Mouse (Mus musculus) midbrain, embryonic 14.5 days (tissue): ENCODE measurements around the gene Gm42715. TPM values are rescaled to one million over a fixed set of nuclear protein-coding genes. Genes with fewer than 3 reads are reported as not detected.

Source experiments
- ATAC-seq: fragments of 200-750 bp; cut with Nextera tagmentation; 2 replicates; pipeline ENCODE4 v1.8.0; 2017; ENCODE audit warnings: moderate number of reproducible peaks, moderate library complexity; ENCODE audit not compliant: low FRiP score, low TSS enrichment
- DNase-seq: peaks from one replicate; pipeline ENCODE4 v3.0.0-alpha.2; 2015
- H3K27ac ChIP-seq: fragments of 300-500 bp; sonication (generic); replicated peaks from 2 replicates; pipeline ENCODE4 v1.5.1; 2014; ENCODE audit warnings: mild to moderate bottlenecking, low read depth, low read length, moderate library complexity
- H3K27me3 ChIP-seq: fragments of 300-500 bp; sonication (generic); 2 replicates; pipeline ENCODE4 v1.6.1; 2014; ENCODE audit warnings: low read length, control low read depth, mixed read lengths; ENCODE audit not compliant: control insufficient read depth, insufficient read depth
- H3K36me3 ChIP-seq: fragments of 300-500 bp; sonication (generic); 2 replicates; pipeline ENCODE4 v1.6.1; 2014; ENCODE audit warnings: low read length, control low read depth; ENCODE audit not compliant: control insufficient read depth, insufficient read depth
- H3K4me1 ChIP-seq: fragments of 300-500 bp; sonication (generic); 2 replicates; pipeline ENCODE4 v1.6.1; 2014; ENCODE audit warnings: mild to moderate bottlenecking, antibody characterized with exemption, low read length, control low read depth; ENCODE audit not compliant: control insufficient read depth, insufficient read depth
- H3K4me2 ChIP-seq: fragments of 300-500 bp; sonication (generic); 2 replicates; pipeline ENCODE4 v1.6.1; 2014; ENCODE audit warnings: mild to moderate bottlenecking, low read length, moderate library complexity
- H3K4me3 ChIP-seq: fragments of 300-500 bp; sonication (generic); replicated peaks from 2 replicates; pipeline ENCODE4 v1.5.1; 2014; ENCODE audit warnings: low read depth, low read length
- H3K9ac ChIP-seq: fragments of 300-500 bp; sonication (generic); replicated peaks from 2 replicates; pipeline ENCODE4 v1.6.1; 2014; ENCODE audit warnings: mild to moderate bottlenecking, low read length, moderate library complexity
- H3K9me3 ChIP-seq: fragments of 300-500 bp; sonication (generic); 2 replicates; pipeline ENCODE4 v1.6.1; 2016; ENCODE audit warnings: low read length, control low read depth, mixed read lengths; ENCODE audit not compliant: control insufficient read depth
- WGBS: fragments of 180-500 bp; shearing (Covaris S2); extraction: QIAGEN DNeasy Blood & Tissue Kit; methylation state at CpG from one replicate; pipeline ENCODE4 v1.1.7; 2014; 5-methylcytosine and 5-hydroxymethylcytosine counted together
- polyA plus RNA-seq: library from polyadenylated mRNA; unstranded; fragments of >200 nt; fragmentation: Nextera tagmentation; extraction: Ambion mirVana; gene quantifications from 2 replicates; pipeline ENCODE4 v1.2.1, GENCODE M21; 2014

The Gm42715 gene
- polyA plus RNA-seq, 1 experiment from 2014 or later = 20.8 TPM

DNA sequence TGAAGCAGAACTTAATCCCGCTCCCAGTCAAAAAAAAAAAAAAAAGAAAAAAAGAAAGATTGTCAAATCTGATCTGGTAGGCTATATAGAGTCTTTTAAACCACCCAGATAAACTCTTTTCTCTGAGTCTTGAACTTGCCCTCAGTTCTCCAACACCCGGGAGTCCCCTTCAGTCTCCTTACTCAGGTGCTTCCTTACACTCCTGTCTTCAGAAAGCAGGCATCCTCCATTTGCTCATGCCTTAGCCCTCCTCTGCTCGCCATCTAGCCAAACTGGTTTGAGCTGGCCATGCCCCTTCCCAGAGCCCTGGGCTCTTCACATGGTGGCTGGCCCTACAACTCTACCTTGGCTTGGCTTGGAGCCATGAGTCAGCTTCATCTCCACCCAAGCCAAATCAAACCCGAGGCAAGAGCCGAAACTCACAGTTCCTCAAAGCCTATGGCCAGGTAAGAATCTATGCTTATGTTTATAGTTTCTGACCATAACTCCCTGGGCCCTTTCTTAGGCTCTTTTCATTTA lies 42.0 kb downstream of the Gm42715 start, which contains the start of gene Tmem265:
Gene Tmem265 (plus strand): TSS at position 51 of the 519 bp plus-strand sequence.
- ATAC-seq = no peak
- no peak within 1 kb of the TSS for H3K27ac ChIP-seq
- H3K9ac ChIP-seq = no peak within 1 kb of the TSS
- peaks cover 86% of the 10 kb centered on the region for H3K36me3 ChIP-seq
- no peaks in the 10 kb centered on the region for H3K9me3 ChIP-seq
- 95% methylated on average over 5 of the region's 5 CpGs for WGBS
- no peak for DNase-seq
- no peak within 1 kb of the TSS for H3K4me2 ChIP-seq
- H3K4me1 ChIP-seq = no peaks in the 10 kb centered on the region
- no peaks in the 10 kb centered on the region for H3K27me3 ChIP-seq
- no peak within 1 kb of the TSS for H3K4me3 ChIP-seq

DNA sequence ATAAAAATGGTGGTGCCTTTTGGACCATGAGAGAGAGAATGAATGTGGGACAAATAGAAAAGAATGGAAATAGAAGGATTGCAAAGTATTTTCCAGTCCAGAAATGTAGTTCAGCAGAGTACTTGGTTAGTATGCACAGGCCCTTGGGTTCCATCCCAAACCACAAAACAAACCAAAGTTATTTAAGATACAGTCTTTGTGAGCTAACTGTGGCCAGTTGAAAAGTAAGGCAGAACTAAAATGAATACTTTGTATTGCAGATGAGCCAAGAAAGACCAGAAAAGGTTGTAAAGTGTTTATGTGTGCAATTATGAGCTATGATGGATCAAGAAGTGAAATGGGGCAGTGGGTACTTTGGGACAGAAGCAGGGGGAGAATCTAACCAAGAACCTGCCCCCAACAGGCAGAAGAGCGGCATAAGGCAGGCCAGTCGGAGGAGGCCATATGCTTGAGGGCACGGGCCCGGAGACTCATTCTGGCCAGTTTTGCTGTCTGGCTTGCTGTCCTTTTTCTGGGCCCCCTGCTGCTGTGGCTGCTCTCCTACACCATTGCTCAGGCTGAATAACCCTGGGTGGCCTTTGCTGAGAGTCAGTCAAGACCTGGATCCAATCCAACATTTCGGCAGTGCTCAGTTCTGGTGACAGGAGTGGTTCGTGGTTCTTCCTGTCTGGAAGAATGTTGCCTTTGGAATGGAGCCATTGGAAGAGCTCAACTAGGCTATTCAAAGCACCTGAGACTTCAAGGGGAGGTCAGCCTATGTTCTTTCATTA lies 45.2 kb downstream of the Gm42715 start:
- H3K9me3 ChIP-seq = no peaks in the 10 kb centered on the region
- H3K4me3 ChIP-seq = no peak overlapping the region
- no peak overlapping the region for H3K4me2 ChIP-seq
- ATAC-seq (no peak), DNase-seq (peak; percentile 12)
- WGBS = 75% methylated on average over 6 of the region's 6 CpGs
- H3K36me3 ChIP-seq = peaks cover 77% of the 10 kb centered on the region
- H3K9ac ChIP-seq = no peak overlapping the region
- H3K27me3 ChIP-seq = no peaks in the 10 kb centered on the region
- H3K4me1 ChIP-seq = no peaks in the 10 kb centered on the region
- H3K27ac ChIP-seq = no peak overlapping the region

DNA sequence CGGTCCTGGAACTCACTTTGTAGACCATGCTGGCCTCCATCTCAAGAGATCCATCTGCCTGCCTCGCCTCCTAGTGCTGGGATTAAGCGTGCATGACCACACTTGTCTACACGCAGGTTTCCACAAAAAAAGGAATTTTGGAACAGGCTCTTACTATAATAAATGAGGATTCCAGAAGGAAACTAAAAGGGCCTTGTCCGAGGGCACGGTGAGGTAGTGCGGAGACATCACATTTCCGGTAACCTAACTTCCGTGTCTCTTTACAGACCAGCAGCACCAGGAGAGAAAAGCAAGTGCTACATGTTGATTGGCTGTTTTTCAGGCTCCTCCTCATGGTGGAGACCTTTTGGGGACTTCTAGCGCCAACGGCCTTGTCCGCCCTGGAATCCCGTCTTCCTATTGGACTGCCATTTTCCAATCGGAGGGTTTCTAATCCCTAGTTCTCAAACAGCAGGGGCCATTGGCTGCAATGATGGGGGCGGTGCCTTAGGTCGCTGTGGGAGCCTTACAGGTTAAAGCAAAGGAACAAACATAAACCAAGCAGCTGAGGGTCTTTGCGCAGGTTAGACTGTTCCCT lies 53.6 kb downstream of the Gm42715 start, which contains the start of gene Phkg2:
Gene Phkg2 (plus strand): TSS at position 446 of the 577 bp plus-strand sequence.
- no peaks in the 10 kb centered on the region for H3K27me3 ChIP-seq
- H3K36me3 ChIP-seq = peaks cover 26% of the 10 kb centered on the region
- H3K9me3 ChIP-seq = no peaks in the 10 kb centered on the region
- peak within 1 kb of the TSS; percentile 79 for H3K4me2 ChIP-seq
- peak within 1 kb of the TSS; percentile 81 for H3K27ac ChIP-seq
- ATAC-seq (peak; percentile 98), DNase-seq (peak; percentile 96)
- H3K9ac ChIP-seq = peak within 1 kb of the TSS; percentile 85
- H3K4me1 ChIP-seq = peaks cover 20% of the 10 kb centered on the region
- peak within 1 kb of the TSS; percentile 69 for H3K4me3 ChIP-seq
- under 1% methylated on average over 17 of the region's 17 CpGs for WGBS

DNA sequence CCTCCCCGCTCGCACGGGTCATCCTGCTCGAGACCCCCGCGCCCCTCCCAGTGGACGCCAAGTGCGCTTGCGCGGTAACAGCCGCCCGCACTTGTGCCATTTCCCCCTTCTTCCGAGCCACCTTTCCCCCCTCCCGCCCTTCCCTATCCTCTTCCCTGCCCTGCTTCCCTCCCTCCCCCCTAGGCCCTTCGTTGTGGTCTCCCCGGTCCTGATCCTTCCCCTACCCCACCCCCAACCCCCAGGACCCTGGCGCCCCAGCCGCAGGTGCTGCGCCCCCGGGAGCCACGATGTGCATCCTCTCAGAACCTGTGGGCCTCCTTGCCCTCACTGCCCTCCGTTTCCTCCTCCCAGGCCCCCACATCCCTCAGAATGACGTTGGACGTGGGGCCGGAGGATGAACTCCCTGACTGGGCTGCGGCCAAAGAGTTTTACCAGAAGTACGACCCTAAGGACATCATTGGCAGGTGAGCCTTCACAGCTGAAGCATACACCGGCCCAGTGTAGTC lies 54.2 kb downstream of the Gm42715 start:
- ATAC-seq (no peak), DNase-seq (no peak)
- Histone ChIP-seq H3K9me3 (no peaks in the 10 kb centered on the region), H3K4me2 (peak overlapping the region; percentile 79), H3K4me1 (peaks cover 20% of the 10 kb centered on the region), H3K9ac (peak overlapping the region; percentile 85), H3K27ac (peak overlapping the region; percentile 81), H3K36me3 (peaks cover 28% of the 10 kb centered on the region), H3K27me3 (no peaks in the 10 kb centered on the region), H3K4me3 (peak overlapping the region; percentile 69)
- 1% methylated on average over 28 of the region's 28 CpGs for WGBS

DNA sequence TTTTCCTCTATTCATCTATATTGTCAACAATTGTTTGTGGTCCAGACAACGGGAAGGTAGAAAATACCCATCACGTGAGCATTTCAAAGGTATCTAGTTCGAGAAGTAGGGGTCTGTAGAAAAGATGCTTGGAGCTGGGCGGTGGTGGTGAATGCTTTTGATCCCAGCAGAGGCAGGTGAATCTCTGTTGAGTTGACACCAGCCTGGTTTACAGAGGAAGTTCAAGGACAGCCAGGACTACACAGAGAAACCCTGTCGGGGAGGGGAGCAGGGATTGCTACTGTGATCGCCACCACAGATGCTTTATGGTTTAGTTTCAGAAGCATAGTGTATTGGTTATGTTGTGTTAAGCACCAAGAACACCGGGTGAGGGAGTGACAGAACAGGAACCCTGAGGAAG lies 54.7 kb downstream of the Gm42715 start:
- H3K4me1 ChIP-seq = peaks cover 20% of the 10 kb centered on the region
- peak overlapping the region; percentile 85 for H3K9ac ChIP-seq
- ATAC-seq (no peak), DNase-seq (no peak)
- no peaks in the 10 kb centered on the region for H3K27me3 ChIP-seq
- peak overlapping the region; percentile 69 for H3K4me3 ChIP-seq
- 27% methylated on average over 7 of the region's 7 CpGs for WGBS
- peak overlapping the region; percentile 81 for H3K27ac ChIP-seq
- H3K36me3 ChIP-seq = peaks cover 25% of the 10 kb centered on the region
- no peaks in the 10 kb centered on the region for H3K9me3 ChIP-seq
- H3K4me2 ChIP-seq = peak overlapping the region; percentile 79

DNA sequence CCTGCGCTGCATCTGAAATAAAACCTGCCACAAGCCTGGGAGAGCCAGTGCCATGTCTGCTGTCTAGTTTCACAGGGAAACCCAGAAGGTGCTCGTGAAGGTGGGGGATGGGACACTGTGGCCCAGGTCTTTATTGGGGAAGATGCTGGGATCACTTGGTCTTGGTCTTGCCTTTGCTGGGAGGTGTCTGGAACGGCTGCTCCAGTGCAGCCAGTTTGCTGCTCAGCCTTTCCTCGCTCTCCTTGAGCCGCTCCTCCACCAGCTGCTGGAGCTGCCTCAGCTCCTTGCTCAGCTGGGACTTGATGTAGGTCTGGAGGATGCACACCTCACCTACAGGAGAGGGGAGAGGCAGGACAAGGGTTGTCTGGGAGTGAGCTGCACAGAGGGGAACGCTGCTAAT lies 63.9 kb downstream of the Gm42715 start:
- no peak overlapping the region for H3K4me3 ChIP-seq
- 98% methylated on average over 6 of the region's 6 CpGs for WGBS
- no peaks in the 10 kb centered on the region for H3K9me3 ChIP-seq
- H3K27ac ChIP-seq = no peak overlapping the region
- no peak overlapping the region for H3K9ac ChIP-seq
- peaks cover 63% of the 10 kb centered on the region for H3K36me3 ChIP-seq
- H3K27me3 ChIP-seq = no peaks in the 10 kb centered on the region
- no peak overlapping the region for H3K4me2 ChIP-seq
- DNase-seq = no peak
- ATAC-seq = no peak
- 0 out of 2 replicates have a peak, but pooled peaks cover 7% of the 10 kb centered on the region for H3K4me1 ChIP-seq

DNA sequence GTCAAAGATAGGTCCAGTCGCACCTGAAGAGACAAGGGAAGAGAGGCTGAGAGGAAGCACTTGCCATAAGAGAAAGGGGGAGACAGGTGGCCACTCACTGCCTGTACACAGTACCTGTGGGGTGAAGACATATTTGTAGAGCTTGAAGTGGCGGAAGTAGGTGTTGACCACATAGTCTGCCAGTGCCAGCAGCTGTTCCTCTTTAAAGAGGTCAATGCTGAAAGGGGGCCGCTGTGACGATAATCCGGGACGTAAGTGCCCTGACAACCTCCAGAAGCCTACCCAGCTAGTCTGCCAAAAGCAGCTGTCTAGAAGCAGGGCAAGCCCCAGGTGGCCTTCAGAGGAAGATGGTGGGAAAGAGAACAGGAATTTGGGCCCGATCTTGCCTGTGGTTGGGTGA lies 65.6 kb downstream of the Gm42715 start:
- H3K27me3 ChIP-seq = no peaks in the 10 kb centered on the region
- 84% methylated on average over 7 of the region's 7 CpGs for WGBS
- H3K27ac ChIP-seq = no peak overlapping the region
- no peaks in the 10 kb centered on the region for H3K9me3 ChIP-seq
- no peak for ATAC-seq
- no peak for DNase-seq
- peaks cover 57% of the 10 kb centered on the region for H3K36me3 ChIP-seq
- H3K4me1 ChIP-seq = peaks cover 14% of the 10 kb centered on the region; the same call in 1 of the 2 replicates
- no peak overlapping the region for H3K4me2 ChIP-seq
- no peak overlapping the region for H3K4me3 ChIP-seq
- no peak overlapping the region for H3K9ac ChIP-seq

DNA sequence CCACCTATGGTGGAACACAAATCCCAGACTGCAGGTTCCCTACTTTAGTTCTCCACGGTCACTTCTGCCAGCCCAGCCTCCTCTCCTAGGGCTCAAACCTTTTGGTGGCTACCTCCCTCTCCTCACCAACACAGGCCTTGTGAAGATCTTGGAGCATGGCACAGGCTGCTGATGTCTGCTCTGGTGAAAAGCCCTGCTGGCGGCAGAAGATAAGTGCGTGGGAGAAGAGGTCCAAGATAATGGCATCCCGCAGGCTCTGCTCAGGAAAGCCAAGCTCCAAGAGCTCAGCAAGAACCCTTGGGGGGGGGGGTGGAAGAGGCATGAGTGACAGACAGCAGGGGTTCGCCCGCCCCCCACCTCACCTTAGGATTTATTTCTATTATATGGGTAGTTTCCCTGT lies 66.8 kb downstream of the Gm42715 start:
- DNase-seq (no peak), ATAC-seq (no peak)
- Histone ChIP-seq H3K27ac (no peak overlapping the region), H3K4me2 (no peak overlapping the region), H3K36me3 (peaks cover 56% of the 10 kb centered on the region), H3K9me3 (no peaks in the 10 kb centered on the region), H3K9ac (no peak overlapping the region), H3K4me1 (peaks cover 14% of the 10 kb centered on the region; the same call in 1 of the 2 replicates), H3K27me3 (no peaks in the 10 kb centered on the region), H3K4me3 (no peak overlapping the region)
- WGBS = 91% methylated on average over 6 of the region's 6 CpGs
